Mouse (Mus musculus) adipocyte (in vitro differentiated cells): ENCODE data around the gene Foxo6.

Source experiments
- DNase-seq: peaks from one replicate; pipeline ENCODE4 v3.0.0-alpha.2; 2016; ENCODE audit warnings: low spot score

Gene Foxo6

GRCm38 (mm10) chr4:120287290-120288111 is at the start of gene Foxo6:
Foxo6 (minus strand) TSS chr4:120287349.
- peak; percentile 89 for DNase-seq

DNA sequence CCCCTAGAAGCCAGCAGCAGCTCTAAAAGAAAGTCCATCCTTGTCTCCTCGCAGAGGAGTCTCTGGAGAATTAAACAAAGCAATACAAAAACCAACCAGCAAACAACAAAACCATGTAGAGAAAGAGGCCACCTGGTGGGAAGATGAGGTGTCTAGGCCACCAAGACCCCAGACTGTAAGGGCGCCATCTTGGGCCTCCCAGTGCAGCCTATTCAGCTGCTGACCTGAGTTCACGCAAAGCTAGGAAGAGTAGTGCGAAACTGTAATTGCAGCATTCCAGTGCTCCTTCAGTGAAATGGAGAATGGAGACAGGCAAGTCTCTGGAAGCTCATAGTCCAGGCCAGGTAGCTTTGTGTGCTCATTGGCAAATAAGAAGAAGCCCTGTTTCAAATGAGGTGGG is 47.2 kb upstream of the Foxo6 start:
- DNase-seq: no peak

GRCm38 (mm10) chr4:120332934-120333421 is 45.8 kb upstream of the Foxo6 start:
- DNase-seq: no peak

DNA sequence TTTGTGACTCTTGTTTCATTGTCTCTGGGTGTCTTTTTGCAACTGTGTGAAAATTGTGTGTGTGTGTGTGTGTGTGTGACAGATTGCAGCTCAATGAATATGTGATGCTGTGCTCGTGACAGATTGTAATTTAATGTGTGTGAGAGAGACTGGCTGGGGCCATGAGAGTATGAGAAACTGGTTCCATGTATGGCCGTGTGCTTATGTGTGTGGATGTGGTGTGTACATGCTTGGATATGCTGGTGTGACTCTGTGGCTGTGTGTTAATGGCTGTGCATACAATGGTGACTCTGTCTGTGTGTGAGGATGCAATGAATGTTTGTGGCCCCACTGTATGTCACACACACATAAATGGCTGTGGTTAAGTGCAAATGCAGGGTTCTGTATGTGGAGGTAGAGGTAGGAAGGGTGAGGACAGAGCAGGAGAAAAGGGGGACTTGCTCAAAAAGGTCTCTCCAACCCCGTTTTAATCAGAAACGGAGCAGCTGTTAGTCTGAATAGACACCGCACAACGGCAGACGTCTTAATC is 45.3 kb upstream of the Foxo6 start:
- DNase-seq: no peak

- no peak for DNase-seq
Observed at GRCm38 (mm10) chr4:120331992-120332391, 44.8 kb upstream of the Foxo6 start.

- no peak for DNase-seq
Observed at GRCm38 (mm10) chr4:120331541-120331940, 44.4 kb upstream of the Foxo6 start.

DNA sequence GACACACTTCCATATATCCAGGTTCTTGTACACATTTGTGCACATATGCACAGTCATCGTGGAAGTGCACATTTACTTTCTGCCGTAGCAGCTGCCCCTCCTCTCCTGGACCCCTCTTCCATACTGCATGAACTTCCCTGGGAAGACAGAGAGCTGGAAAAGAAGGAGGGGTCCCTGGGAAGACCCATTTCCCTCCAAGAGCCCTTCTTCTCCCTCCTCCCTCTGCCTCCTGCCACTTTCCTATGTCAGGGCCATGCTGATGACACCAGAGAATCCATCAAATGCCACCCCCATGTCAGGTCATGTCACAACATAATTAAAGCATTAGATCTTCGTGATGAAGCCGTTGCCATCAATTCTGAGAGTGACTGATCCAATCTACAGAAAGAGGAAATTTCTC is 38.6 kb upstream of the Foxo6 start:
- no peak for DNase-seq

DNA sequence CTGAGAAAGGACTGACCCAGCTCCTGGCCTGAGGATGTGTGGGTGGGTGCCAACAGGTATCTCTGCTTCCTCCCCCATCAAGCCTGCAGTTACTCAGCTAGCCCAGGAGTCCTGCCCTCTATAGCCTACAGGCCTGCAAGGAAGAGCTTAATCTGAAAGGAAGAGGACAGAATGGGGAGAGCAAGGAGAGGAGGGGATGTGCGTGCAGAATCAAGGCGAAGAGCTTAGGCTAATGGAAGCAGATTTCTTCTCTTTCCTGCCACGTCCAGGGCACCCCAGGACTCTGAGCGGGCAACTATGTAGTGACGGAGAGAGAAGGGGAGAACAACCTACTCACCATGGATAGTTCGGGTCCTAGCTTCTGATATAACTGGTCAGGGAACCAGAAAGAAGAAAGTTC is 37.9 kb upstream of the Foxo6 start:
- DNase-seq: no peak

DNA sequence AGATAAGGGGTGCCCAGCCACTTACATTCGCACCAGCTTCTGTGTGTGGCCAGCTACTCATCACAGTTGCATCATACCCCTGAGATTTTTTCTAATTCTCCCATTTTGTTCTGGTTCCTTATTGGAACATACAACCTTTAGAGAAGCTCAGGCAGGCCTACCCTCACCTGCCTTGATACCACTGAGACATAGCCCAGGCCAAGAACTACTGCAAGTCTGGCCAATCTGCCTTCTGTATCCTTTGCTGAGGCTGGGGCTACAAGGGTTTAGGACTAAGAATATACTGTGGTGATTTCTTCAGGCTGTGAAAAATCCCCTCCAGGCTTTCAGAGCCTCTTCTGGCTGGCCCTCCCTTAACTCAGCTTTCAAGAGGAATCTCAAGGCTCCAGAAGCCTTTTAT is 36.7 kb upstream of the Foxo6 start:
- DNase-seq: no peak

DNA sequence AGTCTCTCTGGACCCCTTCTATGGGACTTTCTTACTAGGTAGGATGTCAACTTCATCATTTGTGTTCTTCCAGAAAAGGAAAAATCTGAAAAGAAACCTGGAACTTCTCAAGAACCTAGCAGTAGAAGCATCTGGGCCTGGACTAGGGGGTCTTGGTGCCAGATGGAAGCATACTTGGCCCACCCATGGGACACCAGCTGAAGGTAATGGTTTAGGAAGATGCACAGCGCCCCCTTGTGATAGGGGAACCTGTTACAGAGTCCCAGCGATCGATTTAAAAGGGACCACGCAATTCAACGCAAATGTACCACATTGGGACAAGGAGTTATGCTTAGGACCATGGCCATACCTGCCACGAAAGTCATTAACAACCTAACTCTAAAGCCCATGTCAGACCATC is 36.0 kb upstream of the Foxo6 start:
- peak; percentile 53 for DNase-seq

- no peak for DNase-seq
Observed at GRCm38 (mm10) chr4:120317541-120317940, 30.4 kb upstream of the Foxo6 start.

DNA sequence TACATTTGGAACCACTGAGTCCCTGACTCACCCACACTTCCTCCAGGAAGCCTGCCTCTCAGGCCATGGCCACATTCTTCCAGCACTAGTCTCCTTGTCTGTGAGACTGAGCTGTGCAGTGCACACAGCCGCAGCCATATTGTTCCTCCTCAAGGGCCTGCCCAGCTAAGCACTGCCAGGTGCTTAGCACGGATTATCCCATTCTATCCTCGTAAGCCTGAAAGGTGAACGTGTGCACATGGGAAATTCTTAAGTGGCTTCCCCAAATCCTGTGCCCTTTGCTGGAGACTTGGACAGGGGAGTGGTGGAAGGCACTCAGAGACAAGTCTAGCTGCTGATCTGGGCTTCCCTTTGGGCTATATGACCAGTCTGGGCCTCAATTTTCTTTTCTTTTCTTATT is 29.6 kb upstream of the Foxo6 start:
- no peak for DNase-seq

DNA sequence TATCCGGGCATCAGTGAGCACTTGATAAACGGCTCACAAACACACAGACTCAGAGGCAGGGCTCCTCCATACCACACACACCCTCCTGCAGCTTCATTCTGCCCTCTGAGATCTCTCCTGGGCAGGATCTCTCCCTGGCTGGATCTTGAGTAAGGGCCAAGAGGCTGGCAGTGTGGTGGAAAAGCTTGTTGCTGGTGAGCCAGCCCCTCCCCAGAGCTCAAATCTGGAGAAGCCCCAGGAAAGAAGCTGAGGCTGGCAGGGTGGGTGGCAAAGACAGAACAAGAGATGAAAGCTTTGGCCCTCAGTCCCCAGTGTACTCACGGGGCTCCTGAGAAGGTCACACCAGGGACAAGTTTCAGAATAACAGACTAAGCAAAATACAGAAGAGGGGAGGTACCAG is 27.4 kb upstream of the Foxo6 start:
- no peak for DNase-seq

DNA sequence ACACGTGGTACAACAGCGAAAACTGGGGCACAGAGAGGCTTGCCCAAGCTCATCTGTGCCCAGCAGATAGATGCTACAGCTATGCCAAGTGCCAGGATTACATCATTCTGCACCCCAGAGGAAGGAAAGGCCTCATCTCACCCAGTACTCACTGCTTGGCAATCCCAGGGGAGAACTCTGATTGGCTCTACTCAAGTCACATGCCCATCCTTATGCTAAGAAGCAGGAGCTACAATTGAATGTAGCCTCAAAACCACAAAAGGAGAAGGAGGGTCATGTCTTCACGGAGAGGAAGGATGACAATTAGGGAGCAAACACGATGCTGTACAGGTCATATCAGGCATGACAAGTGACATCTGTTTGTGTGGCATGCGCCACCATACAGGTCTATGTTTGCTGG is 26.2 kb upstream of the Foxo6 start:
- DNase-seq: no peak

DNA sequence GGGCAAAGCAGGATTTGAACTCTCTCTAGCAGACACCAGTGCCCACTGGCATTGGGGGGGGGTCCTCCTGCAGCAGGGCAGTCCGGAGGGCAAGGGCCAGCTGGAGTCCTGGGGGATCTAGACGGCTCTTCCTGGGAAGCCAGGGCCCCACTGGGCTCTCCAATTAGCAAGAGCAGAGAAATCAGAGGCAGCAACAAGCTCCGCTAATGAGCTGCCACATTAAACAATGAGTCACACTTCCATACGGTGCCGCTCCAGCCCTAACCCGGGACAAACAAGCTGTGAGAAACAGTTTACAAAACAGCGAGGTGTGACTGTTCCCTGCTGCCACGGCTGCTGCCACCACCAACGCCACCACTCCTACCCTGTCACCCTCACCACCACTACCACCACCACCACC is 17.4 kb upstream of the Foxo6 start:
- DNase-seq: no peak

- DNase-seq: no peak
Observed at GRCm38 (mm10) chr4:120299287-120299686, 12.1 kb upstream of the Foxo6 start.

- DNase-seq: peak; percentile 85
Observed at GRCm38 (mm10) chr4:120291106-120291822, 4.1 kb upstream of the Foxo6 start.

DNA sequence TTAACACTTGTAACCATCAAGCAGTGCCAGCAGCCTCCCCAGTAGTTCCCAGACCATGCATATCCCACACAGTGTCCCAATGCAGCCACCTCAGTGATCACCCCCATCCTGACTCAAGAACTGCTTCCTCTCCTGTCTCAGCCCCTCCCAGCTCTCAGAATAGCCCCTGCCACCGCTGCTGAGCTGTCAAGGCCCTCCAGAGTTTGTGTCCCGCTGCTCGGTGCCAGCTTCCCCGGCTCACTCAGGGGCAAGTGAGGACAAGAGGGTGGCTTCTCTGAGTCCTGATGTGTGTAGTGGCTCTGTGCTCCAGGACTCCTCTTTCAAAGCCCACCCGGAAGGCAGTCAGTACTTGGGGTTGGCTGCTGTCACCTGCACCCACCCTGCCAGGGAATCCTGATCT is 3.3 kb upstream of the Foxo6 start:
- DNase-seq: no peak

- DNase-seq: peak; percentile 56
Observed at GRCm38 (mm10) chr4:120289181-120289965, 2.2 kb upstream of the Foxo6 start.

- no peak for DNase-seq
Observed at GRCm38 (mm10) chr4:120286761-120287241, 348 bp downstream of the Foxo6 start.

- no peak for DNase-seq
Observed at GRCm38 (mm10) chr4:120285730-120286129, 1.4 kb downstream of the Foxo6 start.

DNA sequence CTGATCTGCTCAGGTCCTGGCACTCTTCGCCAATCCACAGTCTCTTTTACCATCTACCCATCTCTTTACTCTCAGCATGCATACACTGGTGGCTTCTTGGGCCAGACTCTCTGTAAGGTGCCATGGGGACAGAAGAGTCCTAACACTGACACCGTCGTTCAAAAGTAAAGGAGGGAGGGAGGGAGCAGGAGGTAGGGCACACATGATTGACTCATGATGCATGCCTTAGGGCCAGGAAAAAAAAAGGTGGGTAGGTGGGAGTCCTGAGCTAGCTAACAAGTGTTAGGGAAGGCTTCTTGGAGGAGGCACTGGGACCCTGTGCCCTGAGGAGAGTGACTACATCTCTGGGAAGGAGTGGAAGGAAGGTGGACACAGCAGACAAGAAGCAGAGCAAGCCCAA is 1.9 kb downstream of the Foxo6 start:
- no peak for DNase-seq
